Mouse (Mus musculus): ENCODE data around the gene Slc25a27.

DNA sequence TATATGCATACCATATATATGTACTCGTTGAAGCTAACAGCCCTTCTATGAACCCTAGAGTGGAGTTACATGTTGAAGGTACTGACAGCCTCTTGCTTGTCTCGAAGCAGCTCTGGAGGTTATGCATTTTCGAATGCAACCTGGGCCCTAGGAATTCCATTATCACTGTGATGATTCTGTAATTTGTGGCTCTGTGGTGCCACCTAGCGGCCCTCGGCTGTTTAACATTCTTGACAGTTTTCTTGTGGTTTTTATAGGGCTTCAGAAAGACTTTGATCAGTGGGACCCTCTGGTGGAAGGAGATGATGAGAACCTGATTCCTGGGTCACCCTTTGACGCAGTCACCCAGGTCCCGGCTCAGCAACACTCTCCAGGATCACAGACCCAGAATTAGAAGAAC, 55.4 kb downstream of the Slc25a27 start:
- no peak for TF ChIP-seq E2F4 (IDR thresholded peaks at IDR 0.05; ENCODE audit: insufficient replicate concordance, low read depth, low read length)
- no peak for TF ChIP-seq ZNF384 (IDR thresholded peaks at IDR 0.05; ENCODE audit: low read depth, low read length)
- no peak for TF ChIP-seq POLR2A (IDR thresholded peaks at IDR 0.05; ENCODE audit: low read depth, low read length)
- no peak for TF ChIP-seq MEF2A (IDR thresholded peaks at IDR 0.05; ENCODE audit: borderline replicate concordance, low read depth, low read length)
- peak; percentile 34 to 50; a peak in 2 of 4 replicates for TF ChIP-seq CTCF (conservative IDR thresholded peaks at IDR 0.05 in 1 of 2, IDR thresholded peaks at IDR 0.05 in 1 of 2; ENCODE audit: low read depth in 2 of 2, low read length in 2 of 2)
- no peak for TF ChIP-seq TCF12 (IDR thresholded peaks at IDR 0.05; ENCODE audit: low read depth, low read length)
- no peak for TF ChIP-seq BHLHE40 (IDR thresholded peaks at IDR 0.05; ENCODE audit: low read depth, low read length)
- TF ChIP-seq EP300 (IDR thresholded peaks at IDR 0.05; ENCODE audit: low read length), result no peak
- no peak for TF ChIP-seq USF1 (IDR thresholded peaks at IDR 0.05; ENCODE audit: low read depth, low read length)
